Mouse (Mus musculus) MEL (cell line): ENCODE measurements around the gene Pdk2. TPM values are rescaled to one million over a fixed set of nuclear protein-coding genes. Genes with fewer than 3 reads are reported as not detected.

ENCODE experiments used
- DNase-seq: peaks from one replicate; pipeline ENCODE4 v3.0.0; 2011; ENCODE audit warnings: low read depth, low spot score
- H3K27ac ChIP-seq: 2 replicates; pipeline ENCODE4 v1.5.1; 2012; ENCODE audit warnings: low read depth, mild to moderate bottlenecking, control low read depth, low read length, moderate library complexity; ENCODE audit not compliant: control insufficient read depth
- H3K27me3 ChIP-seq, 2 experiments: fragments of 150-350 bp in 1 of 2; sonication (generic) in 1 of 2; 2 replicates each; pipeline ENCODE4 v1.6.1; 2012; ENCODE audit warnings: low read length in 2 of 2, mild to moderate bottlenecking in 2 of 2, improper control_type of control experiment in 1 of 2, moderate library complexity in 1 of 2; ENCODE audit not compliant: insufficient read depth in 2 of 2, control insufficient read depth in 1 of 2
- H3K36me3 ChIP-seq, 2 experiments: 2 replicates each; pipeline ENCODE4 v1.6.1; 2012 to 2014; ENCODE audit warnings: low read length in 2 of 2, improper control_type of control experiment in 1 of 2, inconsistent platforms in 1 of 2, mild to moderate bottlenecking in 1 of 2; ENCODE audit not compliant: insufficient read depth in 2 of 2, control insufficient read depth in 1 of 2
- H3K4me1 ChIP-seq, 2 experiments: fragments of 150-350 bp in 1 of 2; sonication (generic) in 1 of 2; 2 replicates each; pipeline ENCODE4 v1.6.1; 2012; ENCODE audit warnings: low read length in 2 of 2, improper control_type of control experiment in 1 of 2, mild to moderate bottlenecking in 1 of 2; ENCODE audit not compliant: insufficient read depth in 2 of 2, control insufficient read depth in 1 of 2
- H3K4me3 ChIP-seq, 2 experiments: fragments of 150-350 bp in 1 of 2; sonication (generic) in 1 of 2; 2 replicates each; pipeline ENCODE4 v1.5.1; 2012; ENCODE audit warnings: low read depth in 2 of 2, low read length in 2 of 2, mild to moderate bottlenecking in 2 of 2, moderate library complexity in 2 of 2, control low read depth in 1 of 2, improper control_type of control experiment in 1 of 2; ENCODE audit not compliant: control insufficient read depth in 1 of 2, insufficient read depth in 1 of 2
- H3K79me2 ChIP-seq: 2 replicates; pipeline ENCODE4 v1.6.1; 2012; ENCODE audit warnings: mild to moderate bottlenecking, low read length, moderate library complexity; ENCODE audit not compliant: control insufficient read depth, poor library complexity, insufficient read depth
- H3K9ac ChIP-seq: 2 replicates; pipeline ENCODE4 v1.6.1; 2012; ENCODE audit warnings: low read depth, mild to moderate bottlenecking, control low read depth, low read length, moderate library complexity; ENCODE audit not compliant: control insufficient read depth, poor library complexity, severe bottlenecking
- H3K9me3 ChIP-seq: fragments of 150-350 bp; sonication (generic); replicated peaks from 2 replicates; pipeline ENCODE4 v1.6.1; 2012; ENCODE audit warnings: mild to moderate bottlenecking, low read length, improper control_type of control experiment, moderate library complexity; ENCODE audit not compliant: insufficient read depth
- CTCF ChIP-seq, 3 experiments: IDR thresholded peaks in 2 of 3; conservative IDR thresholded peaks in 1 of 3; 2 replicates each; pipeline ENCODE4 v1.5.1; 2011 to 2012; ENCODE audit warnings: low read length in 3 of 3, low read depth in 2 of 3, mild to moderate bottlenecking in 2 of 3, improper control_type of control experiment in 1 of 3, inconsistent platforms in 1 of 3, mixed read lengths in 1 of 3, moderate library complexity in 1 of 3; ENCODE audit not compliant: control insufficient read depth in 1 of 3, insufficient read depth in 1 of 3, poor library complexity in 1 of 3, severe bottlenecking in 1 of 3
- EP300 ChIP-seq, 2 experiments: IDR thresholded peaks; 2 replicates each; pipeline ENCODE4 v1.6.1; 2011; ENCODE audit warnings: improper control_type of control experiment in 2 of 2, low read length in 2 of 2, low read depth in 1 of 2, mild to moderate bottlenecking in 1 of 2
- ETS1 ChIP-seq: IDR thresholded peaks from 2 replicates; pipeline ENCODE4 v1.6.1; 2012; ENCODE audit warnings: low read depth, mild to moderate bottlenecking, inconsistent platforms, low read length, improper control_type of control experiment, moderate library complexity
- GABPA ChIP-seq: IDR thresholded peaks from 2 replicates; pipeline ENCODE4 v1.6.1; 2012; ENCODE audit warnings: low read depth, mild to moderate bottlenecking, inconsistent platforms, low read length, improper control_type of control experiment, moderate library complexity
- JUND ChIP-seq: IDR thresholded peaks from 2 replicates; pipeline ENCODE4 v1.6.1; 2011; ENCODE audit warnings: low read depth, mild to moderate bottlenecking, improper control_type of control experiment, low read length
- KAT2A ChIP-seq: conservative IDR thresholded peaks from 2 replicates; pipeline ENCODE4 v1.6.1; 2012; ENCODE audit warnings: low read depth, low read length, improper control_type of control experiment, inconsistent platforms
- MAX ChIP-seq: IDR thresholded peaks from 2 replicates; pipeline ENCODE4 v1.6.1; 2011; ENCODE audit warnings: low read length, improper control_type of control experiment
- MEF2A ChIP-seq: IDR thresholded peaks from 2 replicates; pipeline ENCODE4 v1.6.1; 2014; ENCODE audit warnings: low read depth, mild to moderate bottlenecking, inconsistent platforms, low read length, improper control_type of control experiment; ENCODE audit not compliant: poor library complexity, insufficient replicate concordance, severe bottlenecking; ENCODE audit errors: extremely low read depth
- NELFE ChIP-seq: IDR thresholded peaks from 2 replicates; pipeline ENCODE4 v1.6.1; 2011; ENCODE audit warnings: low read depth, low read length, improper control_type of control experiment
- POLR2AphosphoS5 ChIP-seq: IDR thresholded peaks from 2 replicates; pipeline ENCODE4 v1.6.1; 2012; ENCODE audit warnings: low read depth, borderline replicate concordance, mild to moderate bottlenecking, inconsistent platforms, low read length, moderate library complexity, mixed read lengths
- TBP ChIP-seq: IDR thresholded peaks from 2 replicates; pipeline ENCODE4 v1.8.0; 2011; ENCODE audit warnings: low read depth, low read length, improper control_type of control experiment
- ZC3H11A ChIP-seq: IDR thresholded peaks from 2 replicates; pipeline ENCODE4 v1.6.1; 2012; ENCODE audit warnings: low read depth, mild to moderate bottlenecking, inconsistent platforms, low read length, improper control_type of control experiment
- ZKSCAN1 ChIP-seq: IDR thresholded peaks from 2 replicates; pipeline ENCODE4 v1.6.1; 2012; ENCODE audit warnings: low read depth, mild to moderate bottlenecking, inconsistent platforms, low read length, improper control_type of control experiment, moderate library complexity
- ZNF384 ChIP-seq: IDR thresholded peaks from 2 replicates; pipeline ENCODE4 v1.6.1; 2012; ENCODE audit warnings: low read depth, mild to moderate bottlenecking, inconsistent platforms, low read length, improper control_type of control experiment
- polyA plus RNA-seq, 2 experiments: library from polyadenylated mRNA; stranded (reverse) in 1 of 2; unstranded in 1 of 2; fragments of >175 nt in 1 of 2; fragments of >200 nt in 1 of 2; gene quantifications; 2 replicates each; pipeline versions ENCODE4 v1.2.1 to v1.2.4; 2012; ENCODE audit warnings: low replicate concordance in 2 of 2, low read depth in 1 of 2; ENCODE audit not compliant: insufficient read length in 2 of 2, insufficient read depth in 1 of 2, missing spikeins in 1 of 2
- total RNA-seq: library from RNA; depleted of rRNA; stranded (reverse); fragments of 300-350 nt; gene quantifications from 2 replicates; pipeline ENCODE4 v1.2.3, GENCODE M21; 2012

Pdk2 gene
- total and polyA plus RNA-seq, 3 experiments = 0.81 to 8.0 TPM; not detected in 1

GRCm38 (mm10) chr11:95056768-95057501 is 15.8 kb upstream of the Pdk2 start:
- Histone ChIP-seq H3K4me1 (no peaks in the 10 kb centered on the region), H3K9me3 (no peaks in the 10 kb centered on the region), H3K27ac (no peak overlapping the region), H3K79me2 (no peaks in the 10 kb centered on the region), H3K27me3 (peaks cover 19 to 26% of the 10 kb centered on the region in 2 experiments), H3K4me3 (no peak overlapping the region), H3K36me3 (no peaks in the 10 kb centered on the region), H3K9ac (no peak overlapping the region)
- TF ChIP-seq GABPA (no peak), ZC3H11A (no peak), EP300 (IDR thresholded peaks at IDR 0.05; ENCODE audit: low read depth in 1 of 2, low read length in 2 of 2) (no peak), TBP (no peak)
- no peak for DNase-seq

DNA sequence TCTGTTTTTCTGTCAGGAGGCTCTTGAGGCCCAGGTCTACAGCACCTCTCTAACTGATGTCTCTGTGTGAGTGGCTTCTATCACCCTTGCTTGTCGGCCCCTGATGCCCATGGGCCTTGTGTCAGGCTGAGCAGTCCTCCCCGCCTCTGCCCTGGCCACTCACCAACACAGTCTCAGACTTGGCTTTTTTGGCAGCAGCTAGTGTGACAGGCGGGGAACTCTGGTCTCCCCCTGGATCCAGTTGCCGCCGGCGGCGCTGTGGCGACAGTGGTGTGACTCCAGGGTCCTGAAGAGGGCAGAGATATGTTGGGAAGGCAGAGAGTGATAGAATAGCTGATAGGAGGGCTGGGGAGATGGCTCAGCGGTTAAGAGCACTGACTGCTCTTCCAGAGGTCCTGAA is 11.9 kb upstream of the Pdk2 start:
- Histone ChIP-seq H3K9me3 (no peaks in the 10 kb centered on the region), H3K27me3 (peaks cover 36 to 54% of the 10 kb centered on the region in 2 experiments), H3K27ac (no peak overlapping the region), H3K9ac (no peak overlapping the region), H3K79me2 (no peaks in the 10 kb centered on the region), H3K4me1 (no peaks in the 10 kb centered on the region), H3K36me3 (no peaks in the 10 kb centered on the region), H3K4me3 (no peak overlapping the region)
- no peak for DNase-seq
- TF ChIP-seq MEF2A (no peak), NELFE (no peak), KAT2A (no peak), MAX (no peak), ETS1 (no peak), POLR2AphosphoS5 (no peak), CTCF (IDR thresholded peaks at IDR 0.05 in 2 of 3, conservative IDR thresholded peaks at IDR 0.05 in 1 of 3; ENCODE audit: control insufficient read depth in 1 of 3, insufficient read depth in 1 of 3, low read depth in 2 of 3, low read length in 3 of 3, poor library complexity in 1 of 3, severe bottlenecking in 1 of 3) (no peak), ZNF384 (no peak), ZKSCAN1 (no peak), JUND (no peak)
